Mouse (Mus musculus) embryonic facial prominence, embryonic 14.5 days (tissue): ENCODE data around the gene Clec18a. TPM values are rescaled to one million over a fixed set of nuclear protein-coding genes. Genes with fewer than 3 reads are reported as not detected.
"Not testable (repeated sequence)": the region's sequence is repeated elsewhere in the genome, so short reads cannot be mapped to it uniquely, and the experiment has no call there.

Source experiments
- ATAC-seq: fragments of 200-750 bp; cut with Nextera tagmentation; 2 replicates; pipeline ENCODE4 v1.8.0; 2017; ENCODE audit warnings: low read depth, moderate number of reproducible peaks, moderate TSS enrichment
- DNase-seq: peaks from one replicate; pipeline ENCODE4 v3.0.0-alpha.2; 2015; ENCODE audit warnings: low spot score
- H3K27ac ChIP-seq: fragments of 300-500 bp; sonication (generic); replicated peaks from 2 replicates; pipeline ENCODE4 v1.5.1; 2014; ENCODE audit warnings: low read depth, mild to moderate bottlenecking, low read length, moderate library complexity
- H3K27me3 ChIP-seq: fragments of 300-500 bp; sonication (generic); replicated peaks from 2 replicates; pipeline ENCODE4 v1.6.1; 2014; ENCODE audit warnings: low read length; ENCODE audit not compliant: control insufficient read depth, insufficient read depth
- H3K36me3 ChIP-seq: fragments of 300-500 bp; sonication (generic); 2 replicates; pipeline ENCODE4 v1.6.1; 2014; ENCODE audit warnings: low read length, mixed read lengths; ENCODE audit not compliant: control insufficient read depth, insufficient read depth
- H3K4me1 ChIP-seq: fragments of 300-500 bp; sonication (generic); 2 replicates; pipeline ENCODE4 v1.6.1; 2014; ENCODE audit warnings: antibody characterized with exemption, low read length; ENCODE audit not compliant: control insufficient read depth, insufficient read depth
- H3K4me2 ChIP-seq: fragments of 300-500 bp; sonication (generic); 2 replicates; pipeline ENCODE4 v1.6.1; 2014; ENCODE audit warnings: low read depth, mild to moderate bottlenecking, low read length, moderate library complexity, mixed read lengths
- H3K4me3 ChIP-seq: fragments of 300-500 bp; sonication (generic); 2 replicates; pipeline ENCODE4 v1.5.1; 2014; ENCODE audit warnings: low read depth, mild to moderate bottlenecking, low read length
- H3K9ac ChIP-seq: fragments of 300-500 bp; sonication (generic); 2 replicates; pipeline ENCODE4 v1.6.1; 2014; ENCODE audit warnings: low read depth, mild to moderate bottlenecking, low read length, moderate library complexity, mixed read lengths
- H3K9me3 ChIP-seq: fragments of 300-500 bp; sonication (generic); 2 replicates; pipeline ENCODE4 v1.6.1; 2016; ENCODE audit warnings: low read length; ENCODE audit not compliant: control insufficient read depth
- WGBS: fragments of 180-500 bp; shearing (Covaris S2); extraction: QIAGEN DNeasy Blood & Tissue Kit; methylation state at CpG from one replicate; pipeline ENCODE4 v1.1.7; 2014; 5-methylcytosine and 5-hydroxymethylcytosine counted together
- microRNA-seq: library from miRNA; unstranded; fragments of <30 nt; microRNA quantifications from one replicate; pipeline ENCODE4, GENCODE M21; 2016; ENCODE audit warnings: borderline number of aligned reads
- polyA plus RNA-seq: library from polyadenylated mRNA; unstranded; fragments of >200 nt; fragmentation: Nextera tagmentation; extraction: Ambion mirVana; gene quantifications from 2 replicates; pipeline ENCODE4 v1.2.1, GENCODE M21; 2014

Gene Clec18a
- polyA plus RNA-seq, 1 experiment from 2014 or later = 0.68 TPM

DNA sequence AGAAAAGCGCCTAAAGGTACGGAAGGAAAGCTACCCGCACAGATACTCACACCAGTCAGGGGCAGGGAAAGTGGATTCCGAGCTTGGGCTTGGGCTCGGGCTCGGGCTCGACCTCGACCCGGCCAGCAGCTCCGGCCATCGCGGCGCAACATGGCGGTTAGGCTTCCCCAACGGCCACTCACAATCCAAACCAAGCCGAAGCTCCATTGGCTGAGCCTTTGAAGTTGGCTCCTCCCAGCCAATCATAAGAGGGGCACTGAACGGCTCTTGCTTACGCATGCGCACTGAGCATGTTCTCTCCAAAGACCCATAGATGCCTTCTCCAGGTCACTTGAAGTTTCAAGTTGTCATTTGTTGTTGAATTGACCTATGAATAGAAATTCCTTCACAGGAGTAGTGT, 60.7 kb downstream of the Clec18a start, which contains the start of gene Ddx19b:
Gene Ddx19b (minus strand): TSS at position 180 of the 400 bp plus-strand sequence.
- Histone ChIP-seq H3K4me3 (no peak within 1 kb of the TSS), H3K27me3 (peaks cover 4% of the 10 kb centered on the region; the same call in 1 of the 2 replicates), H3K4me2 (no peak within 1 kb of the TSS), H3K36me3 (peaks cover 5% of the 10 kb centered on the region; the same call in 1 of the 2 replicates), H3K9ac (no peak within 1 kb of the TSS), H3K9me3 (no peaks in the 10 kb centered on the region), H3K4me1 (peaks cover 18% of the 10 kb centered on the region), H3K27ac (no peak within 1 kb of the TSS)
- no peak for ATAC-seq
- no peak for DNase-seq
- 92% methylated on average over 19 of the region's 19 CpGs for WGBS

GRCm38 (mm10) chr8:111030045-111030444, 62.2 kb downstream of the Clec18a start:
- H3K4me1 ChIP-seq = peaks cover 10% of the 10 kb centered on the region; the same call in 1 of the 2 replicates
- no peak overlapping the region for H3K4me3 ChIP-seq
- no peak overlapping the region for H3K27ac ChIP-seq
- DNase-seq (no peak), ATAC-seq (no peak)
- H3K36me3 ChIP-seq = no peaks in the 10 kb centered on the region
- H3K9ac ChIP-seq = no peak overlapping the region
- H3K9me3 ChIP-seq = no peaks in the 10 kb centered on the region
- H3K27me3 ChIP-seq = peaks cover 4% of the 10 kb centered on the region; the same call in 1 of the 2 replicates
- H3K4me2 ChIP-seq = no peak overlapping the region
- WGBS = 77% methylated on average over 6 of the region's 6 CpGs

GRCm38 (mm10) chr8:111029589-111029988, 62.6 kb downstream of the Clec18a start:
- Histone ChIP-seq H3K9ac (no peak overlapping the region), H3K4me3 (no peak overlapping the region), H3K27ac (no peak overlapping the region), H3K36me3 (no peaks in the 10 kb centered on the region), H3K4me1 (peaks cover 6% of the 10 kb centered on the region; the same call in 1 of the 2 replicates), H3K27me3 (peaks cover 4% of the 10 kb centered on the region; the same call in 1 of the 2 replicates), H3K9me3 (no peaks in the 10 kb centered on the region), H3K4me2 (no peak overlapping the region)
- no peak for ATAC-seq
- 55% methylated on average over 4 of the region's 4 CpGs for WGBS
- DNase-seq = no peak

DNA sequence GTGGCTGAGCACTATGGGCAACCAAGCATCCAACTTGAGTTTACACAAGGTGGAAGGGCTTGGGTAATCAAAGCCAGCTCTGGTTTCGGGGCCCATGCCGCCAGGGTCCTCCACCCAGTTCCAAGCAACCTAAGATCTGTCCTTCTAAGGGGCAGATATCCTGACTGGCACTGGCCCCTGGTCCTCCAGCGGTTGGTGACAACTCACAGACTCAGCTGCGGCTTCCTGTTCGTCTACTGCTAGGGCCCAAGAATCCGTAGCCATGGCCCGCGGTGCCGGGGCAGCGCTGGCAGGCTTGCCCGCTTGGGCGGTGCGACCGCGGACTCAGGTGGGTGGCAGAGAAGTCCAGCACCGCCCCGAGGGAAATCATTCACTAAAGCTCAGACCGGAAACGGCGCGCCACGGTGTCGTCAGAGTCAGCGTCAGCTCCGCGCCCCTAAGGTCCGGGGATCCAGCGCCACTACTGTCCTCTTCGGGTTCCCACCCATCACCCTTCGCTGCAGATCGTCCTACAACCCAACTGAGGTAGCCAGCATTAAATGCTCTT, 64.8 kb downstream of the Clec18a start:
- H3K36me3 ChIP-seq = no peaks in the 10 kb centered on the region
- ATAC-seq = peak; percentile 90
- peak; percentile 90 for DNase-seq
- H3K4me2 ChIP-seq = peak overlapping the region; percentile 54
- WGBS = under 1% methylated on average over 29 of the region's 31 CpGs
- peak overlapping the region; percentile 68 for H3K4me3 ChIP-seq
- H3K9ac ChIP-seq = peak overlapping the region; percentile 77
- H3K27me3 ChIP-seq = peaks cover 4% of the 10 kb centered on the region; the same call in 1 of the 2 replicates
- H3K27ac ChIP-seq = no peak overlapping the region; the same call in 1 of the 2 replicates
- no peaks in the 10 kb centered on the region for H3K9me3 ChIP-seq
- 0 out of 2 replicates have a peak, but pooled peaks cover 3% of the 10 kb centered on the region for H3K4me1 ChIP-seq

- DNase-seq, H3K9ac ChIP-seq, H3K27ac ChIP-seq, H3K4me1 ChIP-seq, H3K9me3 ChIP-seq, H3K4me3 ChIP-seq, H3K36me3 ChIP-seq, H3K27me3 ChIP-seq, ATAC-seq, H3K4me2 ChIP-seq: not testable (repeated sequence)
- 100% methylated on average over 1 of the region's 2 CpGs for WGBS
Observed at GRCm38 (mm10) chr8:111026609-111027008, 65.6 kb downstream of the Clec18a start.

GRCm38 (mm10) chr8:111010230-111010991, 81.8 kb downstream of the Clec18a start:
- not testable (repeated sequence) for H3K27me3 ChIP-seq, H3K4me2 ChIP-seq, H3K9ac ChIP-seq, H3K27ac ChIP-seq, H3K4me3 ChIP-seq, H3K4me1 ChIP-seq, H3K9me3 ChIP-seq, ATAC-seq, DNase-seq
- H3K36me3 ChIP-seq = peaks cover 47% of the 10 kb centered on the region
- WGBS = 85% methylated on average over 9 of the region's 10 CpGs

Small RNAs within 50 kb of the gene (microRNA-seq; reads per million reads assigned to microRNA genes)
- gene Gm24103 = not detected
- gene Mir3473d = 0.83 reads per million

Other genes with a start within 250 kb of the Clec18a start
- gene Cog4, start 245.8 kb downstream of the Clec18a start, polyA plus RNA-seq = 69.8 and 77.9 TPM in 2 replicates
- gene Sf3b3, start 245.6 kb downstream of the Clec18a start, polyA plus RNA-seq = 127 and 139 TPM in 2 replicates
- 7.6 and 9.2 TPM in 2 replicates for gene Fuk, start 189.9 kb downstream of the Clec18a start, polyA plus RNA-seq
- 19.4 and 20.8 TPM in 2 replicates for gene St3gal2, start 172.5 kb downstream of the Clec18a start, polyA plus RNA-seq
- gene Ddx19a, start 94.6 kb downstream of the Clec18a start, polyA plus RNA-seq = 18.1 and 19.1 TPM in 2 replicates
- 5.2 and 5.5 TPM in 2 replicates for gene Ddx19b, start 60.7 kb downstream of the Clec18a start, polyA plus RNA-seq
- 48.9 and 53.2 TPM in 2 replicates for gene Aars, start 59.3 kb downstream of the Clec18a start, polyA plus RNA-seq
- 11.4 and 13.1 TPM in 2 replicates for gene Exosc6, start 36.1 kb downstream of the Clec18a start, polyA plus RNA-seq
- gene Pdpr, start 2.2 kb upstream of the Clec18a start, polyA plus RNA-seq = 7.0 and 7.4 TPM in 2 replicates
- 103 and 104 TPM in 2 replicates for gene Glg1, start 166.8 kb upstream of the Clec18a start, polyA plus RNA-seq
- 42.1 and 46.9 TPM in 2 replicates for gene Rfwd3, start 207.8 kb upstream of the Clec18a start, polyA plus RNA-seq
- 1.2 and 2.5 TPM in 2 replicates for gene Mlkl, start 245.8 kb upstream of the Clec18a start, polyA plus RNA-seq